Mouse (Mus musculus) kidney, adult 2 months (tissue): ENCODE measurements at regions not wholly inside any gene's neighbourhood (a gene's known extent, or its start where the extent isn't known, plus 50 kb on each side); places are given as distances from the start of the nearest gene placed in this dataset.

Source experiments
- CTCF ChIP-seq: fragments of 200-500 bp; conservative IDR thresholded peaks from 2 replicates; pipeline ENCODE4 v1.5.1; 2011; ENCODE audit warnings: low read depth, mild to moderate bottlenecking, control low read depth, low read length, moderate library complexity, mixed read lengths; ENCODE audit not compliant: insufficient read depth, insufficient read length
- POLR2A ChIP-seq: fragments of 200-500 bp; IDR thresholded peaks from one replicate; pipeline ENCODE4 v1.6.1; 2011; ENCODE audit warnings: low read depth, low read length, control low read depth

GRCm38 (mm10) chr10:14333344-14333743 lies 212.1 kb downstream of the Adgrg6 start:
- TF ChIP-seq POLR2A (no peak), CTCF (no peak)
